Mouse (Mus musculus) heart, postnatal 0 days (tissue): ENCODE measurements at regions not wholly inside any gene's neighbourhood (a gene's known extent, or its start where the extent isn't known, plus 50 kb on each side); places are given as distances from the start of the nearest gene placed in this dataset.

Experiments used
- ATAC-seq: fragments of 200-750 bp; cut with Nextera tagmentation; 2 replicates; pipeline ENCODE4 v1.8.0; 2017; ENCODE audit warnings: low read depth, moderate number of reproducible peaks, moderate library complexity; ENCODE audit not compliant: insufficient read depth
- DNase-seq: peaks from one replicate; pipeline ENCODE4 v3.0.0-alpha.2; 2016; ENCODE audit warnings: low spot score
- H3K27ac ChIP-seq: fragments of 300-500 bp; sonication (generic); 2 replicates; pipeline ENCODE4 v1.5.1; 2014; ENCODE audit warnings: low read depth, mild to moderate bottlenecking
- H3K27me3 ChIP-seq: fragments of 300-500 bp; sonication (generic); 2 replicates; pipeline ENCODE4 v1.6.1; 2014; ENCODE audit warnings: low read length, mixed read lengths; ENCODE audit not compliant: control insufficient read depth, insufficient read depth
- H3K36me3 ChIP-seq: fragments of 300-500 bp; sonication (generic); replicated peaks from 2 replicates; pipeline ENCODE4 v1.6.1; 2014; ENCODE audit warnings: low read length, mixed read lengths; ENCODE audit not compliant: control insufficient read depth, insufficient read depth
- H3K4me1 ChIP-seq: fragments of 300-500 bp; sonication (generic); 2 replicates; pipeline ENCODE4 v1.6.1; 2014; ENCODE audit warnings: antibody characterized with exemption; ENCODE audit not compliant: control insufficient read depth, insufficient read depth
- H3K4me2 ChIP-seq: fragments of 300-500 bp; sonication (generic); 2 replicates; pipeline ENCODE4 v1.6.1; 2014; ENCODE audit warnings: low read depth, mild to moderate bottlenecking, low read length, moderate library complexity
- H3K4me3 ChIP-seq: fragments of 300-500 bp; sonication (generic); 2 replicates; pipeline ENCODE4 v1.5.1; 2014; ENCODE audit warnings: low read depth, low read length
- H3K9ac ChIP-seq: fragments of 300-500 bp; sonication (generic); replicated peaks from 2 replicates; pipeline ENCODE4 v1.6.1; 2014; ENCODE audit warnings: low read depth, low read length, mixed read lengths
- H3K9me3 ChIP-seq: fragments of 300-500 bp; sonication (generic); replicated peaks from 2 replicates; pipeline ENCODE4 v1.6.1; 2016; ENCODE audit warnings: low read length; ENCODE audit not compliant: control insufficient read depth
- CTCF ChIP-seq: IDR thresholded peaks from 2 replicates; pipeline ENCODE4 v1.5.1; 2016; ENCODE audit warnings: antibody characterized with exemption, control low read depth, low read depth
- EP300 ChIP-seq: IDR thresholded peaks from 2 replicates; pipeline ENCODE4 v1.6.1; 2016; ENCODE audit warnings: antibody characterized with exemption, low read depth
- whole genome bisulfite sequencing: fragments of 180-500 bp; shearing (Covaris S2); extraction: QIAGEN DNeasy Blood & Tissue Kit; methylation state at CpG from one replicate; pipeline ENCODE4 v1.1.7; 2014; 5-methylcytosine and 5-hydroxymethylcytosine counted together

DNA sequence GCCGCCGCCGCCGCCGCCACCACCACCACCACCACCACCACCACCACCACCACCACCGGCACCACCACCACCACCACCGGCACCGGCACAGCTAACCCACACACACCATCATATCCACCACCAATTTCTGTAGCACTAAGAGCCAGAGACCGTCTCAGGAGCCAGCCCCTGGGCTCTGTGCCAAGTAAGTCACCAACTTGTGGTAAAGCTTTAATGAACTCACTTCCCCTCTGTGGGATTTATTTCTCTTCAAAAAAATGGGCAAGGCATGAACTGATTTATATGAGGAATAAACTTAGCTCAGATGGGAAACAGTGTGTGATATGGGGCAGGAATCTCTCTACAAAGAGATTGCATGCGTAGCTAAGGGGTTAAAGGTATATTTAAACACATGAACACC is 114.8 kb downstream of the Ddx1 start:
- ATAC-seq (no peak), DNase-seq (no peak)
- 71% methylated on average over 6 of the region's 10 CpGs for WGBS
- TF ChIP-seq CTCF = no peak
- no peak for TF ChIP-seq EP300
- no peaks in the 10 kb centered on the region for H3K36me3 ChIP-seq
- no peak overlapping the region for H3K27ac ChIP-seq
- H3K9ac ChIP-seq = no peak overlapping the region
- H3K4me2 ChIP-seq = no peak overlapping the region
- H3K4me1 ChIP-seq = no peaks in the 10 kb centered on the region
- no peak overlapping the region for H3K4me3 ChIP-seq
- H3K27me3 ChIP-seq = no peaks in the 10 kb centered on the region
- H3K9me3 ChIP-seq = no peaks in the 10 kb centered on the region

GRCm38 (mm10) chr12:13129677-13130082 is 119.3 kb downstream of the Ddx1 start:
- Histone ChIP-seq H3K36me3 (no peaks in the 10 kb centered on the region), H3K27me3 (no peaks in the 10 kb centered on the region), H3K9me3 (no peaks in the 10 kb centered on the region), H3K4me3 (no peak overlapping the region), H3K4me2 (no peak overlapping the region), H3K27ac (no peak overlapping the region), H3K9ac (no peak overlapping the region), H3K4me1 (no peaks in the 10 kb centered on the region)
- DNase-seq = no peak
- no peak for ATAC-seq
- TF ChIP-seq EP300 (no peak), CTCF (no peak)
- 37% methylated on average over 8 of the region's 8 CpGs for WGBS

- TF ChIP-seq CTCF (no peak), EP300 (no peak)
- WGBS = 74% methylated on average over 11 of the region's 11 CpGs
- peaks cover 2% of the 10 kb centered on the region; the same call in 1 of the 2 replicates for H3K4me1 ChIP-seq
- H3K27me3 ChIP-seq = no peaks in the 10 kb centered on the region
- no peak overlapping the region for H3K4me2 ChIP-seq
- no peaks in the 10 kb centered on the region for H3K36me3 ChIP-seq
- ATAC-seq (no peak), DNase-seq (no peak)
- H3K9me3 ChIP-seq = no peaks in the 10 kb centered on the region
- H3K9ac ChIP-seq = no peak overlapping the region
- H3K27ac ChIP-seq = no peak overlapping the region
- no peak overlapping the region for H3K4me3 ChIP-seq
These were observed 121.6 kb downstream of the Ddx1 start for GRCm38 (mm10) chr12:13127407-13127806.

DNA sequence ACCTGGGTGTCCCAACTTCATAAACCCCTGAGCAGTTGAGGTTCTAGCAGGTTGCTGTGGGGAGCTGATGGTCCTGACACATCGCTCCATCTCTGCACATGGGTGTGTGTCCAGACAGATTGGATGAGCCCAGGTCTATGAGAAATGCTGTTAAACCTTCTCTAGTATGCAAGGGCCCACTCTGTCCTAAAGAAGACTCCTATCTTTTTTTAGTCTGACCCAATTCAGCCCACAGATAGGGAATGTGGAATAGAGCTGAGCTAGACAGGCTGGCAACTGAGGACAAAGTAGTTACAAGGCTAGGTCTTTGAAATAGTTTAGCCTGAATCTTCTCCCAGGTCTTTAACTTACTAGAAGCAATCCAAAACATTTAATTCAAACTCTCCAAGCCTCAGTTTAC is 124.0 kb downstream of the Ddx1 start:
- H3K9me3 ChIP-seq = no peaks in the 10 kb centered on the region
- no peak for TF ChIP-seq CTCF
- no peak for TF ChIP-seq EP300
- no peak overlapping the region for H3K4me2 ChIP-seq
- DNase-seq (no peak), ATAC-seq (no peak)
- no peaks in the 10 kb centered on the region for H3K36me3 ChIP-seq
- no peak overlapping the region for H3K9ac ChIP-seq
- no peak overlapping the region for H3K27ac ChIP-seq
- WGBS = 95% methylated on average over 1 of the region's 1 CpGs
- no peaks in the 10 kb centered on the region for H3K27me3 ChIP-seq
- no peak overlapping the region for H3K4me3 ChIP-seq
- H3K4me1 ChIP-seq = peaks cover 7% of the 10 kb centered on the region; the same call in 1 of the 2 replicates

- no peak overlapping the region for H3K4me3 ChIP-seq
- no peak for TF ChIP-seq EP300
- no peak for TF ChIP-seq CTCF
- DNase-seq = no peak
- H3K9me3 ChIP-seq = no peaks in the 10 kb centered on the region
- H3K4me1 ChIP-seq = peaks cover 14% of the 10 kb centered on the region; the same call in 1 of the 2 replicates
- H3K36me3 ChIP-seq = no peaks in the 10 kb centered on the region
- no peaks in the 10 kb centered on the region for H3K27me3 ChIP-seq
- H3K4me2 ChIP-seq = no peak overlapping the region
- H3K27ac ChIP-seq = 0 out of 2 replicates have a peak overlapping the region, but pooled peaks have one; percentile 11
- H3K9ac ChIP-seq = no peak overlapping the region
- peak; percentile 45; the same call in 1 of the 2 replicates for ATAC-seq
- 21% methylated on average over 9 of the region's 9 CpGs for WGBS
These were observed 126.7 kb downstream of the Ddx1 start for GRCm38 (mm10) chr12:13122282-13122681.

DNA sequence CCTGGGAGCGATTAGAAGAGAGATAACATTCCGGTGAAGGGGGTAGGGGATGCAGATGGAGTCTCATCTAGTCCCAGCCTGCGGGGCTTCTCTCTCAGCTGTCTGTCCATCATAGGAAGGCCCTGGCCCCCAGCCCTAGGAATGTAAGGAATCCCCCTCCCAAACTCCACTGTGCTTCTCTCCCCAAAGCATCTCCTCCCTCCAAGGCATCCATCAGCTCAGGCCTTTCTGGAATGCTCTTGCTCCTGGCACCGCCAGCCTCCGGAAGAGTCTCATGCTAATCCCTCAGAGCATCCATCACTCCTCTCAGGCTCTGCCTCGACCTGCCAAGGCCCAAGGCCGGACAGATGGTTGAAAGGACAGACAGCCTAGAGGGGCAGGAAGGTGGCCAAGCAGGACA is 128.4 kb downstream of the Ddx1 start:
- no peak overlapping the region for H3K4me3 ChIP-seq
- H3K4me2 ChIP-seq = no peak overlapping the region
- WGBS = 28% methylated on average over 7 of the region's 7 CpGs
- no peak overlapping the region for H3K9ac ChIP-seq
- H3K4me1 ChIP-seq = peaks cover 14% of the 10 kb centered on the region; the same call in 1 of the 2 replicates
- no peaks in the 10 kb centered on the region for H3K9me3 ChIP-seq
- ATAC-seq (no peak), DNase-seq (no peak)
- H3K36me3 ChIP-seq = no peaks in the 10 kb centered on the region
- no peaks in the 10 kb centered on the region for H3K27me3 ChIP-seq
- no peak for TF ChIP-seq CTCF
- no peak for TF ChIP-seq EP300
- no peak overlapping the region for H3K27ac ChIP-seq
